Mouse (Mus musculus) A20 (cell line): ENCODE data around the gene Zc2hc1c.

Experiments used
- DNase-seq: peaks from one replicate; pipeline ENCODE4 v3.0.0-alpha.2; 2011; ENCODE audit warnings: low read depth, low spot score

Zc2hc1c gene

GRCm38 (mm10) chr12:85339243-85339729 is 50.9 kb downstream of the Zc2hc1c start, which contains the start of gene Nek9:
Gene Nek9, minus strand, starts transcription at chr12:85339362.
- peak; percentile 98 for DNase-seq

GRCm38 (mm10) chr12:85339947-85340346 is 51.6 kb downstream of the Zc2hc1c start:
- DNase-seq, result peak; percentile 86

- peak; percentile 78 for DNase-seq
Measured at GRCm38 (mm10) chr12:85341131-85341530, 52.7 kb downstream of the Zc2hc1c start.

- DNase-seq, result no peak
Measured at GRCm38 (mm10) chr12:85342310-85342709, 53.9 kb downstream of the Zc2hc1c start.

- no peak for DNase-seq
Measured at GRCm38 (mm10) chr12:85344252-85344651, 55.9 kb downstream of the Zc2hc1c start.

GRCm38 (mm10) chr12:85345559-85345958 is 57.2 kb downstream of the Zc2hc1c start:
- peak; percentile 19 for DNase-seq

- DNase-seq, result peak; percentile 76
Measured at GRCm38 (mm10) chr12:85346374-85346773, 58.0 kb downstream of the Zc2hc1c start.

- DNase-seq, result no peak
Measured at GRCm38 (mm10) chr12:85347196-85347595, 58.8 kb downstream of the Zc2hc1c start.

GRCm38 (mm10) chr12:85348338-85348737 is 59.9 kb downstream of the Zc2hc1c start:
- DNase-seq, result no peak
